Mouse (Mus musculus) ovary, postnatal 36 days (tissue): ENCODE measurements at regions not wholly inside any gene's neighbourhood (a gene's known extent, or its start where the extent isn't known, plus 50 kb on each side); places are given as distances from the start of the nearest gene placed in this dataset.

Source experiments
- DNase-seq: peaks from one replicate; pipeline ENCODE4 v3.0.0; 2022; ENCODE audit warnings: low spot score, mixed read lengths

DNA sequence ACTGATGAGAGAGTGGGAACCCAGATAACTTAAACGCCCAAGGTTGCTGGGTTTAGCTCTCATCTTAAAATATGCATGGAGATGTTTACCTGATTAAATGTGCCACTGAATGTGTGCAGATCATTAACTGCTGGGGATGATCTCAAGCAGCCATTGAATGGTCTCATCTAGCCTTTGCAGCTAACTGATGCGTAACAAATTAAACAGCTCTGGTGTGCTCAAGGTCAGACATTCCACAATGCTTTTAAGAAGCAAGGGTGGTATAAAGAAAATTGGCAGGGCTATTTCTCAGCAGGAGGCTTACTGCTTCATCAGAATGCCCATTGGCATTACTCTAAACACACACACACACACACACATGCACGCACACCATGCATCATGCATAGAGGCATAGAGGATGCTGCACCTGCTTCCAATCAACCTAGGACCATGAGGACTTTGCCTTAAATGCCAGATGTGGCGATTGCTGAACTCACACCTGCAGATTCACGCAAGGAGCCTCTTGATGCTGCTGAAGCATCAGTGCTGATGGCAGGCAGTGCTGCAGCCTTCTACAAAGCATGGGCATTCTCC, 333.4 kb downstream of the Ice1 start:
- DNase-seq = no peak

DNA sequence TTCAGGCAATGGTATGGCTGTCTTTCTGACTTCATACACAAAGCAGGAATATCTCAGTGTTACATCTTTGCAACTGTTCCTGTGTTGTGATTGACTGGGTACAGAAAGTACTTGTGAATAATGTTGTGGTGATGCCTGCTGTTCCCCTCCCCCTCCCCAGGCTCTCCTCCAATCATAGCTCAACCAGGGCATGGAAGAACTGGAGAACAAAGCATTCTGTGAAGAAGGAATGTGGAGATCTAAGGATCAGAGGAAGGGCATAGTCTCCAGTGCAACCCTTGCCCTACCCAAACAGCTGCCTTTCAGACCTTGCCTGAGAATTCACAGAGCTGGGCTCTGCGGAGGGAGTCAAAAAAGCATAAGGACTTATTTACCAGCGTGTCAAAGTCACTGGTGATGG, 326.9 kb downstream of the Ice1 start:
- DNase-seq = no peak

DNA sequence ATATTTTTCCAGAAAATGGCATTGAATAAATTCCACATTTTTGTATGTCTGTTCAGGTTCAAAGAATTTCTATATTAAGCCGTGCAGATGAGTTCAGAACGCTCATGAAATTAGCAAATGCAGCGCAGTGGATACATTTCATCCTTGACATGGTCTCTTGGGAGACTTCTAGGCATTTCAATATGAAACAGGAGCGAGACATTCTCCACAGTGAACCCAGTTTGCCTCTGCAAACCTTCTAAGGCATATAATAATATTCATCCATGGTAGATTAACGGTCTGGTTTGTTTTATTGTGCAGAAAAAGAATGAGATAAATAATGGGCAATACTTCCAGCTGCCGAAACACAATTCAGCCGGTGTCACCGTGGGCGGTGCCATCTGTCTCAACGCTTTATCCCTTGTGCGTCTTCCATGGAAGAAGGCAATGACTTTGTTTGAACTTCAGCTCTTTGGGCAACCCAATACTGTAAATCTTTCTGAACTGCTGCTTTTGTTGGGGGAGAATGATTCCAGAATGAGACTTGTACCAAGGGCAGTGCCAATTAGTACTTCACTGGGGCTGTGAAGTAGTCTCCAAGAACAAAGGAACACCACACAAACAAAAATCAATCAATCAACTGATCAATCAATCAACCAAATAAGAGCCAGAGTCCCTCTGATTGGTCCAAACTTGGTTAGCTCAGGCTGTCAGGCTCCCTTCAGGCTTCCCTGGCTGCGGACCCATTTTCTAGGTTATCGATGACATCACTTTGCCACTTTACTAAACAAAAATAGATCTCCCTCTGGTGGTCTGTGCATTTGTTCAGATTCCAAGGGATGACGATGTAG, 326.0 kb downstream of the Ice1 start:
- DNase-seq = no peak

DNA sequence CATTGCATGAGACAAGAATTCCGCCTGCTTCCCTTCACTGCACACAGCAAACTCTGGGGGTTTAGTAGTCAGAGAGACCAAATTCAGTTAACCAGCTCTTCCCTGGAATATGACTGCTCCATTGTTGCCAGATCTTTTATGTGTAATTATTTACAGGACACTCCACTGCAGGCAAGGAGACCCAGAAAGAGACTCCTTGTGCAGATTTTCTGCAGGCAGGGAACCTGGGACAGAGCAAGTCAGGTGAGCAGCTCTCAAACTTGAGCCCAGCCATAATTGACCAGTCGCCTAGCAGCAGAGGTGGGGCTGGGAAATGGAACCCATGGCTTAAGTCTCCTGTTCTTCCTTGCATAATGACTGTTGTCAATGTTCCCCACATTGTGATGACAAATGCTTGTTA, 324.2 kb downstream of the Ice1 start:
- DNase-seq = no peak

DNA sequence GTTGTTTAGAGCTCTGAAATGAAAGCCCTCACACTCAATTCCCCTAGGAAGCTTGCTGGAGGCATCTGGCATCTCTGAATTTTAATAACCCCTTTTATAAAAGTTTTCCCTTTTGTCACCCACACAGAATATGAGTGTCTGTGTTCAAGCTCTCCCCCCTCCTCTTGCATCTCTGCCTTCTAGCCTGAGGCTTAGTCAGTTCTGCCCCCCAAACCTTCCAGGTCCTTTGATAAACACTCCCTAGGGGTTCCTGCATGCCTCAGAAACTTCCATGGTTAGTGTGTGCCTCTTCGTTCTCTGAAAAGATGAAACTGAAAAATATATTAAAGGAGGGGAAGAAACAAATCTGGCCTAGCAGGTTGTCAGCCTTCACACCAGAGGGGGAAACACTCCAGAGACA, 313.9 kb downstream of the Ice1 start:
- no peak for DNase-seq

DNA sequence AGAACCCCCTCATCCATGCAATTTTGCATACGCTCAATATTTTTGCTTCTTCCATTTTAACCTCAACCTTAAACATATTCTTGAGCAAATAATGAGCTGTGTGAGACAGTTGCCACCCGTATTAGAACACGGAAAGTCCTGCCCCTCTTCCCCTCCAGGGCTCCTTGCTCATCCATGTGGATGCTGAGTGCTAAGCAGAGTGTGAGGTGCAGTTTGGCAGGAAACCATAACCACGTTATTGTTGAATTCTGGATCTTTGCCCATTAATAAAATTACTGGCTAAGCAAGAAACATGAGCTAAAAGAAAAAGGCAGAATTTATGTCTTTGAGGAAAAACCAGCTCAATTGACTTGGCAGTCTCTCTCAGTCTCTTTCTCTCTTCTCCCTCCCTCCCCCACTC, 301.4 kb downstream of the Ice1 start:
- no peak for DNase-seq

DNA sequence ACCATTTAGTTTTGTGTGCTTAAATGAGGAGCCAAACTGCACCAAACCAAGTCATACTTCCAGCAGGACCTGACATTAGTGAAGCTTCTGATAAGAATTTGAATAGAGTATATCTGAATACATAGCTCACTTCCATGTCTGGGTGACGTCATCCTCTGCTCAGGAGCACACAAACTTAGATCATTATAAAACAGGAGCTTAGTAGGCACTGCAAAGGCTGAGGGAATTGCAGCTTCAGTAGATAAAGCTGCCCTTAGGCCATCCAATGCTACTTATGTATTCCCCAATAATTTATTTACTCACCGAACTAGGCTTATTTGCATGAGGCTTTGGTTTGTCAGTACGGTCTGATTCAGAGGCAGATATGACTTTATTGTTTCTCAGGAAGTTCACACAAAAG, 297.0 kb downstream of the Ice1 start:
- no peak for DNase-seq

DNA sequence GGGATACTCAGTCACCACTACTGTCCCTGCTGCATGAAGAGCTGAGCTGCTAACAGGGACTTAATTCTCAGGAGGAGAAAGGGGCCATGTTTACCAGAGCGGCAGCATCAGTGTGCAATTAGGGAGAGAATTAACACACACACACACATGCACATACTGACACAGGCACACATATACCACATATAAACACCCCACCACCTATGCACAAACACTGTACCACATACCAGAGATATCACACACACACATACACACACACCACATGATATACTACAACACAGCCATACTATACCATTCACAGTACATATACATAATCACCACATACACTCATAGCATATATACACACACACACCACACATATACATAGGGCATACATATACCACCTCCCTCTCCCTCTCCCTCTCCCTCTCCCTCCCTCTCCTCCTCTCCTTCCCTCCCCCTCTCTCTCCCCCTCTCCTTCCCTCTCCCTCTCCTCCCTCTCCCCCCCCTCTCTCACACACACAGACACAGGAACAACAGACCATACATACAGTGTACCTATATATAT, 294.2 kb downstream of the Ice1 start:
- DNase-seq = no peak

DNA sequence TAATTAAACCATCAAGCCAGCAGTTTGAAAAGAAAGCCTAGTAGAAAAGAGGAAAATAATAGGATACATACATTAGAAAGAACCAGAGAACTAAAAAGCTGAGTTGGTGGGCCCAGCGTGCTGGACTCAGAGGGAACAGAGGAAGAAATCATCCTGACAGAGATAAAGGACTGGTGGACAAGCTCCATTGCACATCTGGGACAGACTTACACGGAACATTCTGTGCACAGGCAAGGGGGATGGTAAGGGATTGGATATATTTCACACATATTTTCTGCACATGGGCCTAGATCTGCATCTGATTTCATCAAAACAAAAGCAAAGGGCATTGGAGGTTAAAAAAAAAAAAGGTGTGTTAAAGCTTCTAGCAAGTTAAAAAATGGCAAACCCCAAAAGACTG, 293.5 kb downstream of the Ice1 start:
- no peak for DNase-seq

DNA sequence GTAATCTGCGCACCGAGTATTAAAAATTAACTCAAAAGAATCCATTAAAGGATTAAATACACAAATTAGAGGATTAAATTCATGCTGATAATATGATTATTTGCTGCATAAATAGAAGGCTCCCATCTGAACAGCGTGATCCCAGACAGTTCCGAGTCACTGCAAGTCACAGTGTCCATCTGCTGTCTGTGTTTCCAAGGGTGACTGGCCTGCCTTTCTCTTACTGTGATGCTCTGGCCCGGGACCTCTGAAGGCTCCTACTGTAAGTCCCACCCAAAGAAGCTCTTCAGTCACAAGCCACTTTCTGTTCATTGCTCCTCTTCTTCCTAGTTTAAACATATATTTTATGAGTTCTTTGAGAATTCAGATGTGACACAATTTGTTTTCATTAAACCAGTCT, 293.1 kb downstream of the Ice1 start:
- DNase-seq = no peak

DNA sequence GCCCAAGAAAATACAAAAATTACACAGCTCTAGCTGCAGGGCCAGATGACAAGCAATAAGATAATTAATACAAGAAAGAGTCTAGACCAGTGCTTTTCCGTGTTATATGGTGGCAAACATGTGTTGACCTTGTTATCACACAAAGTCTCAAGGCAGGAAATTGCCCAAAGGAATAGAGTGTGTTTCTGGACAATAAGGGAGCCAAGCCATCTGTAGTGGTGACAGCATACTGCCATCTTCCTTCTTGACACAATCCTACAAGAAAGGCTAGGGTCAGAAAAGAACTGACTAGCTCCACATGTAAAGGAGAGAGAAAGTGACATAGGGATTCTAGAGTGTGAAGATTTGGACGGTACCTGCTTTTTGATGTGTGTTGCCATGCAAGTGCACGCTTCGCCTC, 289.0 kb downstream of the Ice1 start:
- no peak for DNase-seq

DNA sequence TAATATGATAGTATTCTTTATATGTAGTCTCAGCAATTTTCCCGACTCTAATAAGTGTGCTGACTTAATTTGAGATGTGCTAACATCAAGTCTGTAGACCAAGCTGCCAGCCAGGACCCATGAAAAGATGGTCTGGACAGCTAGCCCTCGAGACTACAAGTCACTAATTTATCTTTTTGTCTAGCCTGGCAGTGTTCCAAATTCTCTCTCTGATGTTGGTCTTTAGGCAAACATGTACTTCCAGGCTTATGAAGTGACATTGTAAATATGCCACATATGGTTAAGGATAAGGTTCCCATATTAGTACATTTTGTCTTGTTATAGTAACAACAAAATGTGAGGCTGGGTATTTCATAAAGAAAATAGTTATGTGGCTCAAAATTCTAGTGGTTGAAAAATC, 288.5 kb downstream of the Ice1 start:
- no peak for DNase-seq

DNA sequence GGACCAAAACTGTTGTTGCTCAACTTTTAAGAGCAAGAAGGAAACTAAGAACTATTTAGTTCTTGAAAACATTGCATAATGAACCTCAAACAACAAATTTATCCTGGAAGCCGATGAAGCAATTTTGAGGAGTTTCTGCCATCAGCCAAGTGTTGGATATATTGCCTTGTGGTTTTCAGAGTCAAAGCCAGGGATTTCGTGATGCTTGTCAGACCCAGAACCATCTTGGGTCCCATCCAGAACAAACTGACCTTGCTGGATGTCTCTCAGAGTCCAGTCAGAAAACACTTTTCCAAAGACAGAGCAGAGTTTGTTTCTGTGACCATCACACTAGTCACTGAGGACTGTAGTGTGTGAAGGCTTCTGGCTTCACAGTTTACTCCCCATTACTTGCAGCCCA, 267.8 kb downstream of the Ice1 start:
- DNase-seq = no peak

DNA sequence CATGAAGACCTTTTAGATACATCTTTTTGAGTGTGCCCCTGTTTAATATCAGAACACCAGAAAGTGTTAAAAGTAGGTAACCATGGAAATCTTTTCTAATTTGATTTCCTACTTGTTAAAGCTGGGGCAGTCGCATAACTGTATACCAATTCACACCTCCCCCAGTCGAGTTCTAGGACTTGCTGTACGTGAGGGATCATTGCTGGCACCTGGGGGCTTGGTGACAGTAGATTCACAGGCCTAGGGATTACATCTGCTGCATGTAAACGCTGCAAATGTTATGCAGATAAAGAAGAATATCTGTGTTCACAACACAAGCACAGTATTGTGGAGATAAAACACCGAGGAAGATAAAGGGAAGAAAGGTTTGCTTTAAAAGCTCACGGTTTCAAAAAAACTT, 256.7 kb downstream of the Ice1 start:
- DNase-seq = no peak

DNA sequence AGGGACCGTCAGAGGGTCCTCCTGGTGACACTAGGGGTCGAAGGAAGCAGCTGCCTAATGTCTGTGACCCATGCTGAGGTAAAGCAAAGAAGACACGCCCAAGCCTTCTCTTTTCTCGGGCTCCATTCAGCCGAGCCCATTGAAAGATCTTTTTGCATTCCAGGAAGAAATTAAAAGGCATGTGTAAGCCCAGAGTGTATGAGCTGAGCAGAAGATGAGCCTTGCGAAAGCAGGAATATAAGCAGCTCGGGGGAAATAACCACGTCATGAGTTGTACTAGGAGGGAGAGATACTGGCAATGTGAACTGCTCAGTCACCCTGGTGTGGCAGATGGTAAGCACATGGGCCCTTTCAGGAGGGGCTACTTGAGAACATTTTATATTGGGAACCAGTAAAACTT, 252.1 kb downstream of the Ice1 start:
- DNase-seq = no peak

DNA sequence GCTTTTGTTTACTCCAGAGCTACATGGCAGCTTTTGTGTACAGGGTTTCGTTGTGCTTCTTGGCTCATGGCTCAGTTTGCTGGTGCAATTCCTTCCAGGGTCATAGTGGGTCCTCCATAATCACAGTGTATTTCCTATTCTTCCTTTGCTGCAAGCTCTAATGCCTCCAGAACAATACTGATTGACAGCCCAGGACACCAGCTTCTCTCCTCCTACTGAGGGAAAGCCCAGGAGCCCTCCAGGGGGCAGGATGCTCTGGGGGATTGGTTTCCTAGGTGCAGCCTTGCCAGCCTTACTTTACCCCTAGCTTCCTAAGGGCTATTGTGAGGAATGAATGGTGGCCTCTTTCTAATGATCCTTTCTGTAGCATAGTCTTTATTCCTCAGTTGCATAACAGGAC, 224.6 kb downstream of the Ice1 start:
- DNase-seq = no peak

DNA sequence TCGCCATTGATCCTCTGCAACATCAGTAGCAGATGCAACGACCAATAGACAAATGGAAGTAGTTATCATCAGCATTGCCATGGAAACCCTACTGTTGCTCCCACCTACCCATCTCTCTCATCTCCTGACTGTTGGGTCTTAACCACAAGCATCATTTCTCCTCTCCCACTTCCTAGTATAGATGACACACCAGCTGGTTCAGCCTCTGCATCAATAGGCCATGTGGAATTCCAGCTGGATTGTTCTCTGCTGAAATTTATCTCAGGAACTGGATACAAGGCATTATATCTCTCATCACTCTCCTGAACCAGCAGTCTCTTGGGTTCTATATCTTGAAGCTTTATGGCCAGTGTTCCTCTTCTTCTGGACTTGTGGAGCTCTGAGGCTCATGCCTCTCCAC, 219.3 kb downstream of the Ice1 start:
- DNase-seq = no peak

DNA sequence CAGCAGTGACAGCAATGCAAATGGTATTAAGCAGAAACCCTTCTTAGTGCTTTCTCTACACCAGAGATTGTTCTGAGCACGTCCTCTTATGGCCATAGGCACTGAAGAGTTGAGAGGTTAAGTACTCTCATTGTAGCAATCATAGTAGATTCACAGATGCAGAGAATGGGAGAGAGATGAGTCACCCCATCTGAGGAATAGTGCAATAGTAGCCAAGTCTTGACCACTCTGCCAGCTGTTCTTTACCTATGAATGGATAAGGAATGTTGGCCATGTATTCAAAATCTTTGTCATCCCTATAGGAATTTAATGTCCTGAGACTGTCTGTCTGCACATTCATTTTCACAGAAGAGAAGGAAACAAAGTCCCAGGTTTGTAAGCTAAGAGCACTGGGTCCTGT, 198.0 kb downstream of the Ice1 start:
- no peak for DNase-seq

DNA sequence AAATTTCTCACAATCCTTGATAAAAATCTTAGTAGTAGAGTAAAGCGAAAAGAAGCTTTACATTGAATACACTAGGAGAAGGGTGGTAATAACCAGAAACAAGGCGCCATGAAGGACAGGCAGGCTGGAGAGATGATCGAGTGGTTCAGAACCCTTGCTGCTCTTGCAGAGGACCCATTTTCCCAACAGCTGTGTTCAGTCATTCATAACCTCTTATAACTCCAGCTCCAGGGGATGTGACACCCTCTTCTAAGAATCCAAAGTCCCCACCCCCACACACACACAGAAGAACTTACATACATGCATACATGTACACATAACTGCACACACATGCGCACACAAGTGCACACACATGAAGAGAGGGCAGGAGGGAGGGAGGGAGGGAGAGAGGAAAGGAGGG, 190.5 kb downstream of the Ice1 start:
- no peak for DNase-seq

DNA sequence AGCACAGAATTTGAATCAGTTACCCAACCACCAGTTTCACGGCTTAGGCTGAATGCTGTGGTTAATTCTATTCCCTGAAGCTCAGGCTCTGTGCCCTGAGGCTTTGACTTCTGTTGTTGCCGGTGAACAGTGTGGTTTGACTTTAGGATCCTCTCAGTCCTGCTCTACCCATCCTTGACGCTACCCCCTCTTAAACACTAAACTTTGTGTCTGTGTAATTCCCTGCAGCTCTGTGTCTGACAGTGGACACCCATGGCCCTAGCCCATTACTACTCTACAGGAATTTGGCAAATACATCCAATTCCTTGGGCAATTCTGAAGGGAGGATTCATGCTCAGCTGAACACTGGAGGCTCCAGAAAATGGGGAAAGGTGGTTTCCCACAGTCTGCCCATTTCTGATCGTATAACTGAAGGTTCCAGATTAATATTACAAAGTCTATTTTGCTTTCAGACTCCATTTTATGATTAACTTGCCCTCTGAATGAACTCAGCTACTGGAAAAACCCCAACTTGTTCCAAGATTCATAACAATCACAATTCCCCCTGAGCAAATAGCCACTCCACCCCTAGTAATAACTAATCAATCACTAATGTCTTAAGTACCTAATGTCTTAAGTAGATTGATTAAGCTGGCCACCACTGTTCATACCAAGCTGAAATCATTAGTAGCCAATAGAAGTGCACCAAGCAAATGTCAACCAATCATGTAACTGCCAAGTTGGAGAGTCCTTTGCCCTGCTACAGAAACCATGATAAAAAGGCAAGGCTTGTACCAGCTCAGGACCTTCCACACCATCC, 182.6 kb downstream of the Ice1 start:
- DNase-seq = no peak

DNA sequence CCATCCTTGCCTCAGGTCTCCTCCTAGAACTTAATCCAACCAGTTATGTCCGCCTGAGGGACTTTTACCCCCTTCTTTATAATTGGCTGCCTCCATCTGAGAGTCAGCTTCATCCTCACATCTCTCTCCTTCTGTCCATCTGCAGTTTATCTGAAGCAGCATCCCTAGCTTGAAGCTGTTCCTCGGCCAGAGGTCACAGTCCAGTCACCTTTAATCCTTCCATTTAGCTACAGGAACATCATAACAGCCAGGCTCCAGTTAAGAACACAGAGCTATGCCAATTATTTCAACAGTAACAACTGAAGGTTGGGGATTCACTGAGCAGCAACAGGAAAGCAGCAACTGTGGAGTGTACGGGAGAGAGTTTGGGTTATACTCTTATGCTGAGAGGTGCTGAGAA, 179.0 kb downstream of the Ice1 start:
- no peak for DNase-seq

DNA sequence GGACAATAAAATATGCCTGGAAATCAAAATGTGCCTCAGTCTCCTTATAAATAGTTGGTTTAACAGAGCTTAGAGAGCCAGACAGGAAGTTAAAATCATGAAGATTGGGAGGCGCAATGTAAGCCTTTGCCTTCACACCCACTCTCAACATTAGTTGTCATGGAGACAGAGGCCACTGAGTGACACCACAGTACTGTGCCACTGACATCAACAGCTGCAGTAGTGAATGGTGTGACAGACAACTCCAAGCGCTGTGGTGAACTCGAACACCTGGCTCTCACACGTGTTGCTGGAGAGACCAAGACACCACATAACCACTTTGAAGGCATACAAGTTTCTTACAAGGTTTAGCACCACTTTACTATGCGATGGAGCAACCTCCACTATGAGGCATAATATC, 172.4 kb downstream of the Ice1 start:
- no peak for DNase-seq

DNA sequence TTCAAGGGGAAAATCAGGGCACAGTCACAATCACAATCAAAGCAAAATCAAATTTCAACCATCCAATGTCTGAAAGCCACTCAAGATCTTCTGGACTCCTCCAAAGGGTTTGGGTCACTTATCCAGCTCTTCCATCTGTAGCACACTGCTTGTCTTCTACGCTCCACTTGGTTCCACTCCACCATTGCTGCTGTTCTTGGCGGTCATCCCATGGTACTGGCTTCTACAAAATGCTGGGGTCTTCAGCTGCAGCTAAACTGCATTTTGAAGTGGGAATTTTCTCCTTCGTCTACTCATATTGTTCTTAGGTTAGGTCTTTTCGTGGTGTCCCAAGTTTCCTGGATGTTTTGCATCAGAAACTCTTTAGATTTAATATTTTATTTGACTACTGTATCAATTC, 162.7 kb downstream of the Ice1 start:
- DNase-seq = no peak
